Mouse (Mus musculus): ENCODE measurements around the gene Gm21987. TPM values are rescaled to one million over a fixed set of nuclear protein-coding genes. Genes with fewer than 3 reads are reported as not detected.

Gm21987 gene
- not detected for total RNA-seq (2023)

GRCm38 (mm10) chr16:38346529-38347325, at the start of gene Gm21987, which contains the start of gene Cox17:
TSS of gene Gm21987 (plus strand) at chr16:38347040.
TSS of gene Cox17 (plus strand) at chr16:38346991.

GRCm38 (mm10) chr16:38341396-38342324, 5.2 kb upstream of the Gm21987 start, which contains the start of gene Maats1:
TSS of gene Maats1 (minus strand) at chr16:38342143.

GRCm38 (mm10) chr16:38361933-38362332, 15.1 kb downstream of the Gm21987 start, which contains the start of gene Popdc2:
TSS of gene Popdc2 (plus strand) at chr16:38362209.

Other genes with a start within 250 kb of the Gm21987 start
- gene Nr1i2, start 52.2 kb upstream of the Gm21987 start, total RNA-seq (2023), result not detected
- not detected for gene Maats1, start 4.9 kb upstream of the Gm21987 start, total RNA-seq (2023)
- 10 to 100 TPM; 64.9 to 83.4 TPM for gene Cox17, start within 50 bp of the Gm21987 start, total RNA-seq (2023)
- gene Popdc2, start 15.2 kb downstream of the Gm21987 start, total RNA-seq (2023), result under 1 TPM; 0.56 to 0.64 TPM
- gene Pla1a, start 86.1 kb downstream of the Gm21987 start, total RNA-seq (2023), result not detected
- 10 to 100 TPM; 23.1 to 24.4 TPM for gene Adprh, start 105.7 kb downstream of the Gm21987 start, total RNA-seq (2023)
- gene Cd80, start 108.5 kb downstream of the Gm21987 start, total RNA-seq (2023), result 1 to 10 TPM; 1.4 TPM
- gene Timmdc1, start 175.6 kb downstream of the Gm21987 start, total RNA-seq (2023), result 10 to 100 TPM; 19.0 to 24.8 TPM
- gene Poglut1, start 203.2 kb downstream of the Gm21987 start, total RNA-seq (2023), result 10 to 100 TPM; 25.9 to 28.9 TPM
- gene Tmem39a, start 211.7 kb downstream of the Gm21987 start, total RNA-seq (2023), result 10 to 100 TPM; 41.2 to 45.7 TPM

All from T-cell, adult 66 days (primary cell).